Mouse (Mus musculus): ENCODE measurements at regions not wholly inside any gene's neighbourhood (a gene's known extent, or its start where the extent isn't known, plus 50 kb on each side); places are given as distances from the start of the nearest gene placed in this dataset.

DNA sequence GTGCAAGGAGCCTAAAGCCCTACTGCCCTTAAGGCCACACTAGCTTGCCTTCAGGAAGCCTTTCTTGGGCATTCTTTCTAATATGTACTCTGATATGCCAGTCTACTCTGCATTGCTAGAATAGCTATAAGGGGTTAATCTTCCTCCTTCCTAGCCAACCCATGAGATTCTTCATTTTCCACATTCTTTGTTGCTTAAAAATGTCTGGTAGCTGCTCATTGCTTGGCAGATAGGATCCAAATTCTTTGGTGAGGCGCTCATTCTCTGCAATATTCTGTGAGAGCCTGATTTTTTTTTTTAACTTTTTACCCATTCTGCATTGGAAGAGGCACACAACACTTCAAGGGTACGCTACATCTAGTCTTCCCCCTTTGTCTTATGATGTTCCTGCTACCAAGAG is 127.7 kb upstream of the Rnd3 start:
- no peak for TF ChIP-seq CTCF (IDR thresholded peaks at IDR 0.05; ENCODE audit: low read depth, low read length)
- no peak for TF ChIP-seq POLR2A (IDR thresholded peaks at IDR 0.05; ENCODE audit: extremely low read depth, insufficient read depth, low read length)

Data from liver, adult 2 months (tissue).